Mouse (Mus musculus) stomach, postnatal 0 days (tissue): Measurements from ENCODE around the gene Lrrc63. TPM values are rescaled to one million over a fixed set of nuclear protein-coding genes. Genes with fewer than 3 reads are reported as not detected.

Source experiments
- ATAC-seq: fragments of 200-750 bp; cut with Nextera tagmentation; 2 replicates; pipeline ENCODE4 v1.8.0; 2017; ENCODE audit not compliant: low FRiP score, low TSS enrichment
- DNase-seq: peaks from one replicate; pipeline ENCODE4 v3.0.0-alpha.2; 2016; ENCODE audit warnings: low spot score
- H3K27ac ChIP-seq: fragments of 300-500 bp; sonication (generic); replicated peaks from 2 replicates; pipeline ENCODE4 v1.5.1; 2014; ENCODE audit warnings: mild to moderate bottlenecking, control low read depth
- H3K27me3 ChIP-seq: fragments of 300-500 bp; sonication (generic); 2 replicates; pipeline ENCODE4 v1.6.1; 2014; ENCODE audit warnings: low read length; ENCODE audit not compliant: control insufficient read depth, insufficient read depth
- H3K36me3 ChIP-seq: fragments of 300-500 bp; sonication (generic); 2 replicates; pipeline ENCODE4 v1.6.1; 2014; ENCODE audit warnings: low read length, mixed read lengths; ENCODE audit not compliant: control insufficient read depth, insufficient read depth
- H3K4me1 ChIP-seq: fragments of 300-500 bp; sonication (generic); replicated peaks from 2 replicates; pipeline ENCODE4 v1.6.1; 2014; ENCODE audit warnings: antibody characterized with exemption; ENCODE audit not compliant: control insufficient read depth, insufficient read depth
- H3K4me2 ChIP-seq: fragments of 300-500 bp; sonication (generic); replicated peaks from 2 replicates; pipeline ENCODE4 v1.6.1; 2014; ENCODE audit warnings: low read depth, mild to moderate bottlenecking, control low read depth, moderate library complexity
- H3K4me3 ChIP-seq: fragments of 300-500 bp; sonication (generic); 2 replicates; pipeline ENCODE4 v1.5.1; 2014; ENCODE audit warnings: low read depth, low read length, control low read depth
- H3K9ac ChIP-seq: fragments of 300-500 bp; sonication (generic); 2 replicates; pipeline ENCODE4 v1.6.1; 2014; ENCODE audit warnings: mild to moderate bottlenecking, low read length, control low read depth, mixed read lengths
- H3K9me3 ChIP-seq: fragments of 300-500 bp; sonication (generic); 2 replicates; pipeline ENCODE4 v1.6.1; 2016; ENCODE audit warnings: low read length; ENCODE audit not compliant: control insufficient read depth
- CTCF ChIP-seq: IDR thresholded peaks from 2 replicates; pipeline ENCODE4 v1.5.1; 2016; ENCODE audit warnings: antibody characterized with exemption, low read depth, mild to moderate bottlenecking, moderate library complexity
- EP300 ChIP-seq: optimal IDR thresholded peaks from 2 replicates; pipeline ENCODE3; 2016; ENCODE audit warnings: antibody characterized with exemption
- WGBS: fragments of 180-500 bp; shearing (Covaris S2); extraction: QIAGEN DNeasy Blood & Tissue Kit; methylation state at CpG from one replicate; pipeline ENCODE4 v1.1.7; 2014; 5-methylcytosine and 5-hydroxymethylcytosine counted together
- polyA plus RNA-seq: library from polyadenylated mRNA; unstranded; fragments of >200 nt; fragmentation: Nextera tagmentation; extraction: Ambion mirVana; gene quantifications from 2 replicates; pipeline ENCODE4 v1.2.1, GENCODE M21; 2015

Gene Lrrc63
- polyA plus RNA-seq, 1 experiment from 2014 or later, result not detected

DNA sequence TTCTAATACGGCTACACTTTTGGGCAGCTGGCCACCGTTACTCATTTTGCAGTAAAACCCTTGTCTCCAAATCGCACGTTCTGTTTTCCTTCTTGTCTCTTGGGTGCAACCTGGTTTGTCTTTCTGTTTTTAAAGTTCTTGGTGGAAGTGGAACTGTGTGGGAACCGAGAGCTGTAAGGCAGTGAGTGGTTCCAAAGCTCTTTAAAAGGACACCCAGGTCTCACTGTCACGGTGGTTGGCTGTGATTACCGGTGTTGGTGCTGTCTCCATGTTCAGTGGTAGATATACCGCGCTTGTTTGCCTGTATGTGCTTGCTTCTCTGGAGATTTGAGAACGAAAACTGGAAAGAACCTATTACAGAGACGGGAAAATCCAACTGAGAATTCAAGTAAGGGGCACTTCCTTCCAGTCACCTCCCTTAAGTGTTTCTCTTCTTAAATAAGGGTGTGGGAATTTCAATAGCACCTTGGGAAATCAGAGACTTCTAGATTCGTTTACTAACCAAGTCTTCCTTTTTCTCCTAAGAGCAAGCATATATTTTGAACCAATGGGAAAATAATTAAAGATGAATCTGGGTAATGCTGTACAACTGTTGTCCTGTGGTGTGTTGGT lies 749 bp upstream of the Lrrc63 start:
- Histone ChIP-seq H3K9ac (peak overlapping the region; percentile 67; the same call in 1 of the 2 replicates), H3K4me1 (peaks cover 4% of the 10 kb centered on the region; the same call in 1 of the 2 replicates), H3K27me3 (no peaks in the 10 kb centered on the region), H3K4me3 (peak overlapping the region; percentile 57), H3K27ac (peak overlapping the region; percentile 53; the same call in 1 of the 2 replicates), H3K4me2 (peak overlapping the region; percentile 85), H3K36me3 (no peaks in the 10 kb centered on the region), H3K9me3 (no peaks in the 10 kb centered on the region)
- ATAC-seq (no peak; the same call in 1 of the 2 replicates), DNase-seq (no peak)
- TF ChIP-seq EP300 (no peak), CTCF (no peak)
- WGBS, result 5% methylated on average over 12 of the region's 12 CpGs

GRCm38 (mm10) chr14:75121658-75122057 lies 9.0 kb downstream of the Lrrc63 start:
- no peak for DNase-seq
- Histone ChIP-seq H3K27me3 (no peaks in the 10 kb centered on the region), H3K27ac (no peak overlapping the region), H3K9ac (no peak overlapping the region), H3K36me3 (no peaks in the 10 kb centered on the region), H3K4me2 (no peak overlapping the region), H3K9me3 (no peaks in the 10 kb centered on the region), H3K4me3 (no peak overlapping the region), H3K4me1 (no peaks in the 10 kb centered on the region)
- 65% methylated on average over 8 of the region's 8 CpGs for WGBS
- ATAC-seq, result no peak
- TF ChIP-seq CTCF (no peak), EP300 (no peak)

DNA sequence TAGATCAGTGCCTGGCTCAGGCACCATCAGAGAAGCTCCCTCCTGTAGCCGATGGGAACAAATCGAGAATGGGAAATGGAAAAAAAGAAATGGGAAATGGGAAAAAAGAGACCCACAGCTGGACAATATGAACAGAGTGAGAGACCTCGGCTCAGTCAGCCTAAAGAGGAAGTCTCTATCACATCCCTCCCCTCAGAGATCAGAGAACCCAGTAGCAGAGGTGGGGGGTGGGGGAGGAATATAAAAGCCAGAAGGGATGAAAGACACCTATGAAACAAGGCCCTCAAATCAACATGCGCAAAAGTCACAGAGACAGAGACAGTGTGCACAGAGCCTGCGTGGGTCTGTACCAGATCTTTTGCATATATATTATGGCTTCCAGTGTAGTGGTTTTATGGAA lies 27.7 kb downstream of the Lrrc63 start:
- ATAC-seq (no peak), DNase-seq (no peak)
- WGBS, result 91% methylated on average over 5 of the region's 5 CpGs
- Histone ChIP-seq H3K9me3 (no peaks in the 10 kb centered on the region), H3K27ac (no peak overlapping the region), H3K27me3 (no peaks in the 10 kb centered on the region), H3K36me3 (no peaks in the 10 kb centered on the region), H3K4me3 (no peak overlapping the region), H3K9ac (no peak overlapping the region), H3K4me2 (no peak overlapping the region), H3K4me1 (no peaks in the 10 kb centered on the region)
- TF ChIP-seq CTCF (no peak), EP300 (no peak)

DNA sequence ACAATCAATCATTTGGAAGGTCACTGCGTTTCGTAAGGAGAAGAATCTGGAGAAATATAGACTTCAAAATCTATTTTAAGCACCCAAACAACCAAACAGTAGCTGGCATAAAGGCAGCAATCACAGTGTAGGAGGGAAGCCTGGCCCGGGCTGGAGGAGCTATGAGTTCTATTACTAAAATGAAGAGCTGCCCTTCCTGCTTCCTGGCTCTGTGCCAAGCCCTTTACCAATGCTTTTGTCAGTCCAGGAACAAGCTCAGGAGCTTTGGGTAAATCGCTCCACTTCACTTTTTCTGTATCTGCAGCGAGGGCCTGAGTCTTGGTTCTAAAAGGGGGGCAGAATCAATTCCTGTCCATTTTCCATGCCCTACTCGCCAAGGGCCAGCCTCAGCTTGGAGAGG lies 52.7 kb downstream of the Lrrc63 start:
- Histone ChIP-seq H3K4me3 (no peak overlapping the region), H3K4me2 (no peak overlapping the region), H3K9ac (no peak overlapping the region), H3K9me3 (no peaks in the 10 kb centered on the region), H3K27ac (no peak overlapping the region), H3K36me3 (no peaks in the 10 kb centered on the region), H3K27me3 (no peaks in the 10 kb centered on the region), H3K4me1 (no peaks in the 10 kb centered on the region)
- 59% methylated on average over 6 of the region's 6 CpGs for WGBS
- DNase-seq, result no peak
- TF ChIP-seq CTCF, result no peak
- no peak for TF ChIP-seq EP300
- ATAC-seq, result no peak

DNA sequence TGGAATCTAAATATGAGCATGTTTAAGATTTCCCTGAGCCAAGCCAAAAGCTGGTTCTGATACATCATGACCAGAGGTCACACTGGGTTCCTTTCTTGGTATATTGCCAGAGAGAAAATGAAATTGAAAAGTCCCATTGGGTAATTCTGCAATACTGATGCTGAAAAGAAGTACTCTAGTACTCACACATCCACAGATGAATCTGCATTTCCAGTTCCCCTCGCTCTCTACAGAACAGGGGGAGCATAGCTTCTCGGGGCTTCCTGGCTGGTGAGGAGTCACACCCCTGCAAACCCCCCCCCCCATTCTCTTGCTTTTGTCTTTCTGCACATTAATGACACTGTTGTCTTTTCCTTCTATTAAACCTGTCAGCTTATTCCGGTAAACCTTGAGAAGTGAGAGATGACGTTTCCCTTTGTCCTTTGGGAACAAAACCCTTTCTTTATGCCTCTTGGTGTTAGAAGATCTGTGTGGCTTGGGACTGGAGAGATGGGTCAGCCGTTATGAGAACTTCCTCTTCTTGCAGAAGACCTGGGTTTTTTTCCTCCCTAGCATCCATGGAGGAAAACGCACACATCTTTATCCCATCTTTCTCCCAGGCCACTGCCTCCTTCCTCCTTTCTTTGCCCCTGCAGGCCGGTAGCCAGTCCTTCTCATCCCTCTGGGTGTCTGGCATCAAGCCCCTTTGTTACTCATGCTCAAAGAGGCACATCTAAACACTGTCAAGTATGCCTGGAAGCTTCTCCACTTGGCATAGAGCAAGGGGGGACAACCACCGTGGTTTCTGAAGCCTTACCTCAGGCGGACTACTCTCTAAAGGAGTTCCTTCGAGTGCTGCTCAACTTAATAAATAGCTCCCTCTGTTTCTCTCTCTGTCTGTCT lies 55.1 kb downstream of the Lrrc63 start:
- no peak for ATAC-seq
- no peak overlapping the region for H3K9ac ChIP-seq
- WGBS, result 80% methylated on average over 10 of the region's 10 CpGs

GRCm38 (mm10) chr14:75071091-75071490 lies 59.6 kb downstream of the Lrrc63 start:
- Histone ChIP-seq H3K4me1 (no peaks in the 10 kb centered on the region), H3K4me3 (no peak overlapping the region), H3K27me3 (no peaks in the 10 kb centered on the region), H3K4me2 (no peak overlapping the region), H3K36me3 (no peaks in the 10 kb centered on the region), H3K27ac (no peak overlapping the region), H3K9ac (no peak overlapping the region), H3K9me3 (no peaks in the 10 kb centered on the region)
- 81% methylated on average over 15 of the region's 15 CpGs for WGBS
- DNase-seq (no peak), ATAC-seq (no peak)
- TF ChIP-seq EP300 (no peak), CTCF (no peak)

More for the DNA sequence above, 55.1 kb downstream of the Lrrc63 start:
- Histone ChIP-seq H3K27ac (no peak overlapping the region), H3K27me3 (no peaks in the 10 kb centered on the region), H3K4me3 (no peak overlapping the region), H3K9me3 (no peaks in the 10 kb centered on the region), H3K4me2 (no peak overlapping the region), H3K36me3 (no peaks in the 10 kb centered on the region), H3K4me1 (no peaks in the 10 kb centered on the region)
- DNase-seq, result no peak
- TF ChIP-seq CTCF, result no peak
- TF ChIP-seq EP300, result no peak
